Mouse (Mus musculus) kidney, postnatal 4 days (tissue): ENCODE results near the gene Gm45716.

Experiments used
- DNase-seq, 2 experiments: peaks; one replicate each; pipeline ENCODE4 v3.0.0; 2021; ENCODE audit warnings: mixed read lengths in 2 of 2

Gm45716 gene

GRCm38 (mm10) chr11:90220022-90220645 is 32.7 kb downstream of the Gm45716 start:
- no peak for DNase-seq

- no peak for DNase-seq
Measured at GRCm38 (mm10) chr11:90220750-90221149, 33.3 kb downstream of the Gm45716 start.

- DNase-seq, result peak in 1 of 2 experiments; percentile 30
Measured at GRCm38 (mm10) chr11:90224914-90225470, 37.5 kb downstream of the Gm45716 start.

- no peak for DNase-seq
Measured at GRCm38 (mm10) chr11:90227000-90227922, 39.8 kb downstream of the Gm45716 start.

GRCm38 (mm10) chr11:90228251-90228949 is 40.9 kb downstream of the Gm45716 start:
- DNase-seq, result no peak

- no peak for DNase-seq
Measured at GRCm38 (mm10) chr11:90229800-90230199, 42.3 kb downstream of the Gm45716 start.

- peak in 1 of 2 experiments; percentile 30 for DNase-seq
Measured at GRCm38 (mm10) chr11:90230671-90231070, 43.2 kb downstream of the Gm45716 start.

- no peak for DNase-seq
Measured at GRCm38 (mm10) chr11:90231631-90232030, 44.1 kb downstream of the Gm45716 start.

- no peak for DNase-seq
Measured at GRCm38 (mm10) chr11:90232685-90233084, 45.2 kb downstream of the Gm45716 start.

- DNase-seq, result no peak
Measured at GRCm38 (mm10) chr11:90235221-90235620, 47.7 kb downstream of the Gm45716 start.

GRCm38 (mm10) chr11:90237616-90238015 is 50.1 kb downstream of the Gm45716 start:
- DNase-seq, result no peak

- no peak for DNase-seq
Measured at GRCm38 (mm10) chr11:90238657-90239056, 51.2 kb downstream of the Gm45716 start.

GRCm38 (mm10) chr11:90240652-90241330 is 53.3 kb downstream of the Gm45716 start:
- DNase-seq, result no peak

- no peak for DNase-seq
Measured at GRCm38 (mm10) chr11:90241874-90242273, 54.4 kb downstream of the Gm45716 start.

- DNase-seq, result no peak
Measured at GRCm38 (mm10) chr11:90243300-90243699, 55.8 kb downstream of the Gm45716 start.

GRCm38 (mm10) chr11:90245630-90246029 is 58.1 kb downstream of the Gm45716 start:
- DNase-seq, result no peak

GRCm38 (mm10) chr11:90246676-90247075 is 59.2 kb downstream of the Gm45716 start:
- DNase-seq, result no peak

GRCm38 (mm10) chr11:90247793-90248192 is 60.3 kb downstream of the Gm45716 start:
- DNase-seq, result no peak

GRCm38 (mm10) chr11:90249025-90249650 is 61.7 kb downstream of the Gm45716 start, which contains the start of gene Mmd:
Gene Mmd, plus strand, starts transcription at chr11:90249456.
- DNase-seq, result peak; percentile 97 to 98

- DNase-seq, result no peak
Measured at GRCm38 (mm10) chr11:90249701-90250141, 62.2 kb downstream of the Gm45716 start.

GRCm38 (mm10) chr11:90250189-90250588 is 62.7 kb downstream of the Gm45716 start:
- DNase-seq, result peak; percentile 26 to 32

GRCm38 (mm10) chr11:90250730-90251129 is 63.2 kb downstream of the Gm45716 start:
- no peak for DNase-seq
